Mouse (Mus musculus) kidney, adult 11 months (tissue): ENCODE measurements around the gene Ear1.
"Not testable (repeated sequence)": the region's sequence is repeated elsewhere in the genome, so short reads cannot be mapped to it uniquely, and the experiment has no call there.

Source experiments
- DNase-seq: peaks from one replicate; pipeline ENCODE4 v3.0.0; 2022

The Ear1 gene

DNA sequence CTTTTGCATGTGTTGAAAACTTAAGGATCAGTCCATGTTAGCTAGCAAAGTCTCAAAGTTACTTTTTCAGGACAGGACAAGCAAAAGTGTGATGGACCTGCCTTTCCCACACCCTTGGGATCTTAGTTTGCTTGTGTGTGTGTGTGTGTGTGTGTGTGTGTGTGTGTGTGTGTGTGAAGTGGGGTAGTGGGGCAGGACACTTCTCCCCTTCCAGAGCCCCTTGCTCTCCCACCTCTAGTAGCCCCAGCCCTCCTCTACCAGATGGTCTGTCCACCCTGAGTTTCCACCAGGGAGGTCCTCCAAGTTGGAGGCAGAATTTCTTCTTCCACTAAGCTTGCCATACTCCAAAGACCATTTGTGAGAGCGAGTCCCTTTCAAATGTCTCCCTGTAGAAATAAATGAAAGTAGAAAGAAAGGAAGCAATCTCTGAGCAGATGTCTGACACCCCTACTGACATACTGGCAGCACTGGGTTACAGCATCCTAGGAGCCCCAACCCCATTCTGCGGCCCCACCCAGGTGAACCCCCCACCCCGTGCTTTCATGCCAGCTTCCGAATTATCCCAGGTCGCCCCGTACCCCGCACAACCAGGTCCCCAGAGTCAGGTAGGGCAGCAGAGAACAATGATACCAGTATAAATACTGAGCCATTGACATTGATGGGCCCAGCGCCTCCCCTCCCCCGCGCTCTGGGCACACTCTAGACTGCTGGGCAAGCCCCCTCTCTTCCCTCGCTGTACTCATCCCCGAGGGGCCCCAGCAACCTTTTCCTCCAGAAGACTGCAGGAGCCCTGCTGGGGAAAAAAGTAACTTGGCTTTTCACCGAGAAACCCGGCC, 79.0 kb downstream of the Ear1 start:
- DNase-seq, result no peak

DNA sequence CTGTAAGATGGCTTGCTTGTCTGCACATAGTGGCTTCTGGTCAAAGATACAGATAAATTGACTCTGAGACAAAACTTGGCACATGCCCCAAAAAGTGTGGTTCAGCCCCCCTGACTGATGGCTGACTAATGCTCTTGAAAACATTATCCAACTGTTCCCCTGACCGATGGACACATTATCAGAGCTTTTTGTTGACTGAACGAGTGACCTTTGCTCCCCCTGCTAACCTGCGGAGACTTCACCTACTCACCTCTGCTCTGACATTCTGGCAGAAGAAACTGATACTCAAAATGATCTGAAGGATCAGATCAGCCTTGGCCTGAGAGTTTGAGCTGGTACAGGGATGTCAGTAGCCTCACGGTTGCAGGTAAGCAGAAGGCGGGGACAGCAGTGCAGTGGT, 81.5 kb downstream of the Ear1 start:
- DNase-seq, result not testable (repeated sequence)

DNA sequence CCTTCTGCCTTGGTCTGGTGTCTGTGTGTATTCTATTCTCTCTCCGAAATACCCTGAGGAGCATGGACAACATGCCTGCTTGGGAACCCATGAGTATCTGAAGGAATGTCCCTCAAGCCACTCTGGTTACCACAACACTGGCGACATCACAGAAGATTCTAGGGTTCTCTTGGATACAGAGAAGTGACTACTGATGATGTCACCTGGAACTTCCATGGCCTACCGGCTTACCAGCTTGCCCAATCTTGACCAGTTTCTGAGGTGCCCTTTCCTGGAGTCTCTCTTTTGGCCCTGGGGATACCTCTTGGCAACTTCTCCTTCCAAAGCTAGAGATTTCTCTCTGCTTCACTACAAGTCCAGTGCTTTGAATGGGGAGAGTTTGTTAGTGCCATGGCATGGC, 90.7 kb downstream of the Ear1 start, which contains the start of gene Gm8180:
Gene Gm8180 (minus strand): TSS at position 101 of the 400 bp plus-strand sequence.
- DNase-seq, result not testable (repeated sequence)
